Mouse (Mus musculus) embryonic facial prominence, embryonic 10.5 days (tissue): ENCODE results near the gene Tmem200a. TPM values are rescaled to one million over a fixed set of nuclear protein-coding genes. Genes with fewer than 3 reads are reported as not detected.

Experiments used
- polyA plus RNA-seq: library from polyadenylated mRNA; unstranded; fragments of >200 nt; fragmentation: Nextera tagmentation; extraction: Ambion mirVana; gene quantifications from 2 replicates; pipeline ENCODE4 v1.2.1, GENCODE M21; 2016

Tmem200a gene
- polyA plus RNA-seq, 1 experiment from 2014 or later, result 3.0 TPM

Other genes with a start within 250 kb of the Tmem200a start
- gene Gm9767, start 797 bp downstream of the Tmem200a start, polyA plus RNA-seq, result not detected in 2 replicates
- 0.15 and 0.72 TPM in 2 replicates for gene Samd3, start 150.7 kb upstream of the Tmem200a start, polyA plus RNA-seq